Mouse (Mus musculus): ENCODE results near the gene Rnase10. TPM values are rescaled to one million over a fixed set of nuclear protein-coding genes. Genes with fewer than 3 reads are reported as not detected.
"Not testable (repeated sequence)": the region's sequence is repeated elsewhere in the genome, so short reads cannot be mapped to it uniquely, and the experiment has no call there.

Rnase10 gene
- 0.23 and 0.24 TPM in 2 replicates for polyA plus RNA-seq (2014; fragmentation: Nextera tagmentation; extraction: Ambion mirVana)

DNA sequence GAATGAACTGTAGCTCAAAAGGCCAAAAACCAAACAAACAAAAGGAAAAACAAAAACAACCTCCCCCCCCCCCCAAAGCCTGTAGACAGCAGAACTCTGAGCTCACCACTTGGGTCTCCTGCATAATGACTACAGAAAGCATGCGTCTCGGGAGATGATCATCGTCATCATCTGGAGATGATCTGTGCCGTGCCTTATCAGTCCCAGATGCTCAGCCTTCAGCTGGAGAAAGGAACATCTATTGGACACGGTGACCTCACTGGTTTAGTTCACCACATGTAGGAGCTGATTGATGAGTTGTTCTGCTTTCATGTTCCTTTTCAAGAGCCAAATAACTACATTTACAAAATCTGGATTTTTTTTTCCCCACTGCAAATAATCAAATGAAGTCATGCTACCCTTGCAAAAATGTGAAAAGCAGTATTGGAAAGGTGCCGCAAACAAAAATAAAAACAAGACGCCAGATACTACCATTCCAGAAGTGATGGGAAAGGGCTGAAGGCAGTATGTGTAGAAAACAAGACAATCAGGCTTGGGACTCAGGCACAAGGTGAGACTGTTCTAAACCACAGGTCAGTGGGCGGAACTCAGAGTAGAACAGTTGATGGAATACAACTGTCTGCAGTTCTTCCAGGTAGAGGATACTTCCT lies at the start of gene Rnase10:
TSS of gene Rnase10 (plus strand) at position 600 of the 650 bp plus-strand sequence.
- Histone ChIP-seq H3K27me3 (ENCODE audit: control insufficient read depth, insufficient read depth, low read length) (no peaks in the 10 kb centered on the region), H3K9me3 (replicated peaks; ENCODE audit: control insufficient read depth, low read length) (no peaks in the 10 kb centered on the region), H3K4me3 (ENCODE audit: low read depth, low read length) (no peak within 1 kb of the TSS), H3K4me2 (no peak within 1 kb of the TSS), H3K27ac (ENCODE audit: low read depth, low read length) (peak within 1 kb of the TSS; percentile 73), H3K36me3 (ENCODE audit: control insufficient read depth, insufficient read depth, low read length) (no peaks in the 10 kb centered on the region), H3K4me1 (ENCODE audit: control insufficient read depth, insufficient read depth, low read length) (0 out of 2 replicates have a peak, but pooled peaks cover 3% of the 10 kb centered on the region), H3K9ac (ENCODE audit: low read depth, low read length) (no peak within 1 kb of the TSS)
- 74% methylated on average over 8 of the region's 8 CpGs for WGBS (ENCODE audit: insufficient replicate concordance)
- ATAC-seq (replicated peaks; ENCODE audit: insufficient number of reproducible peaks, low FRiP score, low TSS enrichment), result no peak

DNA sequence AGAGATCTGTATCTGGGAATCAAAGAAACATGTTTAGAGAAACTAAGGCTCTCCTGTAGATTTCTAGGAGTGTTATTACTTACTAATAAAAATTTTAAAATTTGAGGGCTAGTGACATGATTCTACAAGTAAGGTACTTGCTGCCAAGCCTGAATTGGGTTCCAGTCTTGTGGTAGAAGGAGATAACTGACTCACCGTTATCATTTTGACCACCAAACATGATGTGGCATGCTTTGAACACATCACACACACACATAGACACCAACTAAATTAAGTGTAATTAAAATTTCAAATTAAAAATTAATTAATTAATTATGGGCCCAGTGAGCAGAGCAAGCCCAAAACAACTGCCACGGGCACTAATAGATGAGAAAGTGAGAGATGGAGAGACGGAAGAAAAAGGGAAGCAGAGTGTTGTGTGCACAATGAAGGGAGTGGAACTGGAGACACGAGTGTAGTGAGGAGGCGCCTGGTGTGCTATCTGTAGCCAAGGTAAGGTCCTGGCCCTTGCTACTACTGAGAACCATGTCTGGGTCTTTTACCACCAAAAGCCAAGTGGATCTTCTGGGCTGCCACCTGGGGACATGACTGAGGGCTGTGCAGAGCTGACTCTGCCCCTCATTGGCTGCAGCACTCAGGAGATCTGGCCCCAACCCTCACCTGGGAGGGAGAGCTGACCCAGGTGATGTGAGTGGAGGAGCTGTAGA lies 49.1 kb upstream of the Rnase10 start:
- WGBS (ENCODE audit: insufficient replicate concordance), result 86% methylated on average over 5 of the region's 5 CpGs
- ATAC-seq (replicated peaks; ENCODE audit: insufficient number of reproducible peaks, low FRiP score, low TSS enrichment); H3K27ac ChIP-seq (ENCODE audit: low read depth, low read length); H3K4me1 ChIP-seq (ENCODE audit: control insufficient read depth, insufficient read depth, low read length); H3K9me3 ChIP-seq (replicated peaks; ENCODE audit: control insufficient read depth, low read length); H3K27me3 ChIP-seq (ENCODE audit: control insufficient read depth, insufficient read depth, low read length); H3K4me3 ChIP-seq (ENCODE audit: low read depth, low read length); H3K36me3 ChIP-seq (ENCODE audit: control insufficient read depth, insufficient read depth, low read length); H3K9ac ChIP-seq (ENCODE audit: low read depth, low read length); H3K4me2 ChIP-seq: not testable (repeated sequence)

- Histone ChIP-seq H3K9ac (ENCODE audit: low read depth, low read length) (no peak overlapping the region), H3K4me2 (no peak overlapping the region), H3K27ac (ENCODE audit: low read depth, low read length) (no peak overlapping the region), H3K27me3 (ENCODE audit: control insufficient read depth, insufficient read depth, low read length) (no peaks in the 10 kb centered on the region), H3K9me3 (replicated peaks; ENCODE audit: control insufficient read depth, low read length) (no peaks in the 10 kb centered on the region), H3K4me3 (ENCODE audit: low read depth, low read length) (no peak overlapping the region), H3K36me3 (ENCODE audit: control insufficient read depth, insufficient read depth, low read length) (no peaks in the 10 kb centered on the region), H3K4me1 (ENCODE audit: control insufficient read depth, insufficient read depth, low read length) (no peaks in the 10 kb centered on the region)
- ATAC-seq (replicated peaks; ENCODE audit: insufficient number of reproducible peaks, low FRiP score, low TSS enrichment), result no peak
- WGBS (ENCODE audit: insufficient replicate concordance), result 85% methylated on average over 5 of the region's 5 CpGs
Measured at GRCm38 (mm10) chr14:50968216-50968980, 39.2 kb upstream of the Rnase10 start.

DNA sequence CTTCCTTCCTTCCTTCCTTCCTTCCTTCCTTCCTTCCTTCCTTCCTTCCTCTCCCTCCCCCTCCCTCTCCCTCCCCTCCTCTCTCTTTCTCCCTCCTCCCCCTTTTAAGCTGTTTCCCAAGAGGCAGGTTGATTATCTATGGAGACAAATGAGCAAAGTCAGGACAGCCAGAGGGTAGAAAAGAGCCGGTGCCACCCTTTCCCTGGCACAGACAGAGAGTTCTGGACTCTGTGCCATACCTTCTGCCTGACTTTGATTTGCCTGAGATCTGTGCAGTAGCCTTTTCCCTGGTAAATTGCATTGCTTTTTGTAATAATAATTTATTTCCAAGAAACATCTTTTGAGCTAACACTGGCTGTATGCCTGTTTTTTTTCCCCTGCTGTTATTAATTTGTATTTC lies 38.5 kb upstream of the Rnase10 start:
- Histone ChIP-seq H3K27me3 (ENCODE audit: control insufficient read depth, insufficient read depth, low read length) (no peaks in the 10 kb centered on the region), H3K4me3 (ENCODE audit: low read depth, low read length) (no peak overlapping the region), H3K4me2 (peak overlapping the region; percentile 21; the same call in 1 of the 2 replicates), H3K4me1 (ENCODE audit: control insufficient read depth, insufficient read depth, low read length) (no peaks in the 10 kb centered on the region), H3K36me3 (ENCODE audit: control insufficient read depth, insufficient read depth, low read length) (no peaks in the 10 kb centered on the region), H3K9me3 (replicated peaks; ENCODE audit: control insufficient read depth, low read length) (no peaks in the 10 kb centered on the region), H3K9ac (ENCODE audit: low read depth, low read length) (no peak overlapping the region), H3K27ac (ENCODE audit: low read depth, low read length) (no peak overlapping the region)
- ATAC-seq (replicated peaks; ENCODE audit: insufficient number of reproducible peaks, low FRiP score, low TSS enrichment), result no peak
- WGBS (ENCODE audit: insufficient replicate concordance), result 9% methylated on average over 1 of the region's 1 CpGs

GRCm38 (mm10) chr14:50969558-50970544 lies 37.7 kb upstream of the Rnase10 start:
- no peaks in the 10 kb centered on the region for H3K36me3 ChIP-seq (ENCODE audit: control insufficient read depth, insufficient read depth, low read length)
- no peak overlapping the region for H3K4me3 ChIP-seq (ENCODE audit: low read depth, low read length)
- 23% methylated on average over 12 of the region's 12 CpGs for WGBS (ENCODE audit: insufficient replicate concordance)
- no peaks in the 10 kb centered on the region for H3K9me3 ChIP-seq (replicated peaks; ENCODE audit: control insufficient read depth, low read length)
- peak overlapping the region; percentile 21; the same call in 1 of the 2 replicates for H3K4me2 ChIP-seq
- H3K9ac ChIP-seq (ENCODE audit: low read depth, low read length), result no peak overlapping the region
- no peaks in the 10 kb centered on the region for H3K4me1 ChIP-seq (ENCODE audit: control insufficient read depth, insufficient read depth, low read length)
- ATAC-seq (replicated peaks; ENCODE audit: insufficient number of reproducible peaks, low FRiP score, low TSS enrichment), result 0 out of 2 replicates have a peak, but pooled peaks have one; percentile 31
- no peaks in the 10 kb centered on the region for H3K27me3 ChIP-seq (ENCODE audit: control insufficient read depth, insufficient read depth, low read length)
- no peak overlapping the region for H3K27ac ChIP-seq (ENCODE audit: low read depth, low read length)

DNA sequence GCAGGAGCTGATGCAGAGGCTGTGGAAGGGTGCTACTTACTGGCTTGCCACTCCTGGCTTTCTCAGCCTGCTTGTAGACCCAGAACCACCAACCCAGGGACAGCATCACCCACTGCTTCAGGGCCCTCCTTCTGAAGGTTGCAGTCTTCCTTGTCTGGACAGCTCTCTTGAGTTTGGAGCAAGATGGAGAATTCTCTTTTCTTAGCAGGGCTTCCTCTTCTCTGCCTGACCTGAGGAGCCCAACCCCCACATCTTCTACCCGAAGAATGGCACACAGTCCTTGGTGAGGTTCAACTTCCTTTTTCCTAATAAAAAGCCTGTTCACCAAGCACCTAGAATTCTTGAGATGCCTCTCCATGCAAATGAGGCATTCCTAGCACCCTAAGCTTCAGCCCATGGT lies 36.7 kb upstream of the Rnase10 start:
- no peaks in the 10 kb centered on the region for H3K4me1 ChIP-seq (ENCODE audit: control insufficient read depth, insufficient read depth, low read length)
- no peaks in the 10 kb centered on the region for H3K36me3 ChIP-seq (ENCODE audit: control insufficient read depth, insufficient read depth, low read length)
- H3K9me3 ChIP-seq (replicated peaks; ENCODE audit: control insufficient read depth, low read length), result no peaks in the 10 kb centered on the region
- H3K27me3 ChIP-seq (ENCODE audit: control insufficient read depth, insufficient read depth, low read length), result no peaks in the 10 kb centered on the region
- ATAC-seq (replicated peaks; ENCODE audit: insufficient number of reproducible peaks, low FRiP score, low TSS enrichment), result no peak
- H3K9ac ChIP-seq (ENCODE audit: low read depth, low read length), result no peak overlapping the region
- no peak overlapping the region for H3K4me3 ChIP-seq (ENCODE audit: low read depth, low read length)
- no peak overlapping the region for H3K4me2 ChIP-seq
- no peak overlapping the region for H3K27ac ChIP-seq (ENCODE audit: low read depth, low read length)
- 50% methylated on average over 1 of the region's 1 CpGs for WGBS (ENCODE audit: insufficient replicate concordance)

DNA sequence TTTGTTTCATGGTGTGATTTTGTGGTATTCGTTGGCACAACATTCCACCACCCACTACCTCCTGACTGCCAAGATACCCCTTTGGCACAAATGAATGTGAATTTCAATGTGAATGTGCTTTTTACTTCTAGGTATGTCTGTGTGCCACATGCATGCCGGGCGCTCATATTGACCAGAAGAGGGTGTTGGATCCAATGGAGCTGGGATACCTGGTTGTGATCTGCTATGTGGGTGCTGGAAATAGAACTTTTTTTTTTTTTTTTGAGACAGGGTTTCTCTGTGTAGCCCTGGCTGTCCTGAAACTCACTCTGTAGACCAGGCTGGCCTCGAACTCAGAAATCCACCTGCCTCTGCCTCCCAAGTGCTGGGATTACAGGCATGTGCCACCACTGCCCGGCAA lies 34.5 kb upstream of the Rnase10 start:
- 86% methylated on average over 5 of the region's 5 CpGs for WGBS (ENCODE audit: insufficient replicate concordance)
- H3K27ac ChIP-seq (ENCODE audit: low read depth, low read length); ATAC-seq (replicated peaks; ENCODE audit: insufficient number of reproducible peaks, low FRiP score, low TSS enrichment); H3K9ac ChIP-seq (ENCODE audit: low read depth, low read length); H3K4me3 ChIP-seq (ENCODE audit: low read depth, low read length); H3K4me2 ChIP-seq; H3K36me3 ChIP-seq (ENCODE audit: control insufficient read depth, insufficient read depth, low read length); H3K4me1 ChIP-seq (ENCODE audit: control insufficient read depth, insufficient read depth, low read length); H3K27me3 ChIP-seq (ENCODE audit: control insufficient read depth, insufficient read depth, low read length); H3K9me3 ChIP-seq (replicated peaks; ENCODE audit: control insufficient read depth, low read length): not testable (repeated sequence)

DNA sequence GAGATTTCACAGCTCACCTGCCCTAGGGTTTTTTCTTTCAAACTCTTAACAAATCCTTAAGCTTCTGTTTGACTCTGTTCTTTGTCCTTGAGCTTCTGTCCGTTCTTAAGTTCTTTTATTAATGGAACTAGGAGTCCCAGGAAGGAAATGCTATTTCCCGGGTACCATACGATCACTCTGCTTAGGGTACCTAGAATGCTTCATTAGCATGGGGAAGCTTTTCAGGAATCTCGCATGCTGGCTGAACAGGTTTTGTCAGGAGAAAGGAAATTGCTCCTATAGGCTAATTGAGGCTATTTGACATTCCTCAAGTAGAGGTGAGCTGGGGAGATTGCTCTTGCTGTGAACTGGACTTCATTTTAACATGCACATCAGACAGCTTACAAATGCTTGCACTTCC lies 33.9 kb upstream of the Rnase10 start:
- Histone ChIP-seq H3K4me1 (ENCODE audit: control insufficient read depth, insufficient read depth, low read length) (no peaks in the 10 kb centered on the region), H3K4me2 (no peak overlapping the region), H3K27me3 (ENCODE audit: control insufficient read depth, insufficient read depth, low read length) (no peaks in the 10 kb centered on the region), H3K9ac (ENCODE audit: low read depth, low read length) (no peak overlapping the region), H3K36me3 (ENCODE audit: control insufficient read depth, insufficient read depth, low read length) (no peaks in the 10 kb centered on the region), H3K27ac (ENCODE audit: low read depth, low read length) (no peak overlapping the region), H3K9me3 (replicated peaks; ENCODE audit: control insufficient read depth, low read length) (no peaks in the 10 kb centered on the region), H3K4me3 (ENCODE audit: low read depth, low read length) (no peak overlapping the region)
- no peak for ATAC-seq (replicated peaks; ENCODE audit: insufficient number of reproducible peaks, low FRiP score, low TSS enrichment)
- 43% methylated on average over 4 of the region's 4 CpGs for WGBS (ENCODE audit: insufficient replicate concordance)
